Mouse (Mus musculus) lung, postnatal 14 days (tissue): Measurements from ENCODE around the gene Slc38a5.

Experiments
- DNase-seq: peaks from one replicate; pipeline ENCODE4 v3.0.0; 2021

Gene Slc38a5

DNA sequence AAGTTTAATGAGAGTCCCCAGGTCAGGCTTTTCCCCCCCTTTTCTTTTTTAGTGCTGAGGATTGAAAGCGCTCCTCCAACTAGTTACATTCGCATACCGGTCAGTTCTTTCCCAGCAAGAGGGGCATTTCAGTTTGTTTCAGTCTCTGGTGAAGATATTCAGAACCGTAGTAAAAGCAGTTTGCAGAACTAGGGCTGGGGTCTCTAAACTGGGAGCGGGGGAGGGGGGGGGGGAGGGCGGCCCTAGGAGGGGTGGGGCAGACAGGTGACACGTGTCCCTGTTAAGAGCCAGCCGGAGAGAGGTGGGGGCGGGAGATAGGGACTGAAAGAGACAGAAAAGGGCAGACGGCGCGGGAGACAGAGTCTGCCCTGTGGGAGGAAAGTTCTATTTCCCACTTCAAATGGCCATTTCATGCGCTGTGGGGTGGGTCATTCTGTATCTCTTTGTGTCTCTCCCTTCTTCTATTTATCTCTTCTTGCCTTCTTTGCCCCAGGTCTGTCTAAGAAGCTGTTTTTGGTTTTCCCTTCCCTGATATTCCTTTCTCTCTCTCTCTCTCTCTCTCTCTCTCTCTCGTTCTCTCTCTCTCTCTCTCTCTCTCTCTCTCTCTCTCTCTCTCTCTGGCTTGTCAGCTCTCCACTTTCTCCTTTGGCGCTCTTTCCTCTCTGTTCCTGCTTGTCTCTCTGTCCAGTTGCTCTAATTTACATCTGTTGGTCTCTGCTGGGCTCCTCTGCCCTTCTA, at the start of gene Slc38a5:
Gene Slc38a5, plus strand, starts transcription at position 51 of the 738 bp plus-strand sequence.
- DNase-seq: no peak

DNA sequence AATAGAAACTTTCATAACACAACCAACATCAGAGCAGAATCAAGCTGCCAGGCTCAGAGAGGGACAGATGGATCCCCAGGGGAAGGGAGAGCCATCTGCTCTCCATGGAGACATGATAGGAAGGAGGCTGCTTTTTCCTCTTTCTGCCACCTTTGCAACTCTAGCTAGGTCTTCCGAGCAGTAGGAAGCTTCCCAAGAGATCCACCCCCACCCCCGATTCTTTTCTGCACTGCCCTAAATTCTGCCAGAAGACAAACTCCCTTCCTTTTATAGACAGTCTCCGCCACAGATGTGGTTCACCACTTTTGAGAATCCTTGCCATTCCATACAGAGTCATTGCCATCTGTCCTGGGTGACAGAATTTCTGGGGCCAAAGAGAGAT, 48.6 kb upstream of the Slc38a5 start:
- DNase-seq: no peak

DNA sequence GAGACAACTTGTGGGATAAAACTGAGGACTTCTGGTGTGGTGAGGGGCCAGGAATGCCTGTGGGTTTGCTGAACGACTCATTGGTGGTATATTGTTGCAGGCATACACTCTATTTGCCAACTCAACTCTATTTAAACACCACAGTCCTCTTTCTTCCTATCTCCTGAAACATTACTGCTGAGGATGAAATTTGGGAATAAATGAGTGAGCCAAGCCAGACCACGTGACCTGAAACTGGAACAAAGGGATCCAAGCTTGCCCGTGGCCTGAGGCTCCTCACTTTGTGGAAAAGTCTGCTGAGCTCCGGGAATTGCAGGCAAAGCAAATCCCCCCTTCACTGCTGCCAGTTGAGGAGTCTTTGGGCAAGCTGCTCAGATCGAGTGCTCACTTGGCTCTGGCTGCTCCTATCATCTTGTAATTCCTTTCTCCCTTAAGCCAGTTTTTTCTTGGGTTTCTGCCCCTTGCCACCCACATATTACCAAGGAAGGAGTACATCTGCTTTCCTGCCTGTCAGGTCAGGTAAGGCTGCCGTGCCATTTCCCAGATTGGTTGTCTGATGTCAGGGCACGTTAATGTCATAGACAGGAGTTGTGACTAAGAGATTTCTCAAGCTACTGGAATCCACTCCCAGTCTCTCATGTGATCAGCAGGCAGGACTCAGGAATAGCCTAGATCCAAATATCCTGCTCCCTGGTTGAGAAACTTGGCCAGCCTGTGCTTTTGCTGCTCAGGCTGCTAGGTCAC, 48.1 kb upstream of the Slc38a5 start:
- peak; percentile 29 for DNase-seq

DNA sequence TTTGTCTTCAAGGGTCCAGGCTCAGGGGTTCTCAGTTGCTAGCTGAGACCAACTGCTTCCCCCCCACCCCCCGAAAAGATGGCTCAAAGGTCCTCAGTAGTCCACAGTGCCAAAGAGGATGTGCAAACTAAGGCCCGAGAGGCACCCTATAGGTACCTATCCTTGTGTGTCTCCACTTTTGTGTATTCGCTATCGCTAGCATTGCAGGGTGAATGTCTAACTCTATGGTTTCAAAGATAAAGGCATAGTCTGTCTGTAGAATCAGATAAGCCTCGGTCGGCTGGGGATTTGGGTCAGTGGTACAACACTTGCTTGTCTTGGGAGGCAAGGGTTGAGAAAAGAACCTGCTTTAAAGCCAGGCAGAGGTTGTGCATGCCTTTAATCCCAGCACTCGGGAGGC, 47.5 kb upstream of the Slc38a5 start:
- no peak for DNase-seq

DNA sequence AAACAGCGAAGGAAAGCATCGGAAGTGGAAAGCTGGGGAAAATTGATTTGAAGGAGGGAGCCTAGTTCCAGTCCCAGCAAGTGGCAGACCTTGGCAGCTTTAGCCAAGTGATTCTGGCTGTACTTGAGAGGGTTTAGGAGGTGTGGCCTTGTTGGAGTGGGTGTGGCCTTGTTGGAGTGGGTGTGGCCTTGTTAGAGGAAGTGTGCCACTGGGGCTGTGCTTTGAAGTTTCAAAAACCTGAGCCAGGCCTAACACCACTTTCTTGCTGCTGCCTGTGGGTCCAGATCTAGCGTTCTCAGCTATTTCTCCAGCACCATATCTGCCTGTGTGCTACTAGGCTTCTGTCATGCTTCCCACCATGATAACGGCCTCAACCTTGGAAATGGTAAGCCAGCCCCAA, 40.7 kb upstream of the Slc38a5 start:
- DNase-seq: no peak

DNA sequence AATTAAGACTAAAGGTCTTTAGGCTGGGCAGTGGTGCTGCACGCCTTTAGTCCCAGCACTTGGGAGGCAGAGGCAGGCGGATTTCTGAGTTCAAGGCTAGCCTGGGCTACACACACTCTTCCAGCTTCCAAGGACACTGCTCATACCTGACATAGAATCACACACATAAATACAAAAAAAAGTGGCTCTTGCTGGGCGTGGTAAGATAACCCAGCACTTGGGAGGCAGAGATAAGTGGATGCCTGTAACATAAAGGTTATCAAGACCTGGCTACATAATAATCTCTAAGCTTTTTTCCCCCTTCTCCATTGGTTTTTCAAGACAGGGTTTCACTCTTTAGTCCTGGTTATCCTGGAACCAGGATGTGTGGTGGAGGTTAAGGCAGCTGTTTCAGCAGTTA, 37.3 kb upstream of the Slc38a5 start:
- DNase-seq: no peak

DNA sequence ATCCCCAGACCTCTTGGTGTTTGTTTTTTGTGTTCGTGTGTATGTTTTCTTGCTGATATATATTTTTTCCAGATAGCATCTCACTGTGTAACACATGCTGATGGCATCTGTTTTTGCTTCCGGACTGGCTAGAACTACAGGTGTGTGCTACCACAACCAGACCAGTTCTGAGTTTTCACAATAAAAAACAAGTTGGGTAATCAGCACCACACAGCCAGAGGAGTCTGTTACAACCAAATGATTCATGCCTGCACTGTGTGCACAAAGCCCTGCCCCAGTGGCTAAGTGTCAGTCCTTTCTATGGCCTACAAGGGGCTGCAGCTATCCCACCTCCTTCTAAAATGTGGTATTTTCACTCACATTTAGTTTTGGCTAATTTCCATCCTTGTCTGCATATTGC, 34.2 kb upstream of the Slc38a5 start:
- DNase-seq: no peak

DNA sequence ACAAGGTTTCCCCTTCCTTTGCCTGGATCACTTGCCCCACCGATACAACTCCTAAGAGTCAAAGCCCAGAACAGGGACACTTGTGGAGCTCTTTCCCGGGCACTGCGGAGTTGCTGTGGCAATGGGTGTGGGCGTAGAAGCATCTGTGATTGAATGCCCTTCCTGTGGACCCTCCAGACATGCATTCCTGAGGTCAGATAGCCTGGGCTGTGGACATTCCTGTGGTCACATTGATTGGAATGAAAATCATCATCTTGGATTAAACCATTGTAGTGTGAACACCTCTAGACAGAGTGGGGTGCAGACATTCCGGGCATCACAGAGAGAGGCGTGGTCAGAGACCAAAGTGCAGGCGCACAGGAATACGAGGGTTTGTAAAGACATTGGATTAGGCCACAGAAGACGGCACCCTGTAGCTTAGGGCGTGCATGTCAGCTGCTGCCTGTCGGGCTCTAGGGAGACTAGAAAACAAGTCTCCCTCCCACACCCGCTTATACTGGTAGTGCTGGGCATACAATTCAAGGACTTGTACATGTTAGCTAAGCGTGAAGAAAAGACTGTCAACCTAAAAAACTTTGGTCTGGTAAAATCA, 32.0 kb upstream of the Slc38a5 start:
- DNase-seq: no peak

DNA sequence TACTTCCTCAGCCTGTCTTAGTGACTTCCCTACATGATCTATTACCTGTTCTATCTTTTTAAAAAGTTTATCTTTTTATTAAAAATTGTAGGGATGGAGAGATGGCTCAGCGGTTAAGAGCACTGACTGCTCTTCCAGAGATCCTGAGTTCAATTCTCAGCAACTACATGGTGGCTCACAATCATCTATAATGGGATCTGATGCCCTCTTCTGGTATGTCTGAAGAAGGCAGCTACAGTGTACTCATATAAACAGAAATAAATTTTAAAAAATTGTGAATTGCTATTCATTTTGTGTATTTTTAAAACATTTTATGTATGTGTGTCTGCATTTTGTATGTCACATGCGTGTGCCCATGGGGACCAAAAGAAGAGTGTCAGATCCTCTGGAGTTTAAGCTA, 23.3 kb upstream of the Slc38a5 start:
- DNase-seq: no peak

DNA sequence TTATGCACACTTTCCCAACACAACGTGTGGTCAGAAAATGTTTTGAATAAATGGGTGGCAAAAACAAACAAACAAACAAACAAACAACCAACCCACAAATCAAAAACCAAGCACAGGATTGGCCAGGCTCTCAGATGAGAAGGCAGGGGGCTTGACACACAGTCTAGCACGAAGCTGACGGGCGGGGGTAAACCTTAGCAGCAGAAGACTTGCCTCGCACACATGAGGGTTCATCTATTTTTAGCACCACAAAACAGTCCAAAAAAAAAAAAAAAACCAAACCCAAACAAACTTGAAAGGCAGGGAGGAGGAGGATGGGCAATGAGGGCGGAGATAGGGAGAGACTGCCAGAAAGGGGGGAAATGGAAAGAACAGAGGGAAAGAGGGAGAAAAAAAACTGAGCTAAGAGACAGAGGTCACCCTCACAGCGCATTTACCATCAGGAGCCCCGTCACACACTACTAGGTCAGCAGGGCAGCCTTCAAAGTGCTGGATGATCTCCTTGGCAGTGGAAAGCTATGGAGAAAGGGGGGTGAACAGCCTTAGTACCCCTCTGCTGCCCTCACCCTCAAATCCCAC, 22.3 kb upstream of the Slc38a5 start:
- DNase-seq: no peak

DNA sequence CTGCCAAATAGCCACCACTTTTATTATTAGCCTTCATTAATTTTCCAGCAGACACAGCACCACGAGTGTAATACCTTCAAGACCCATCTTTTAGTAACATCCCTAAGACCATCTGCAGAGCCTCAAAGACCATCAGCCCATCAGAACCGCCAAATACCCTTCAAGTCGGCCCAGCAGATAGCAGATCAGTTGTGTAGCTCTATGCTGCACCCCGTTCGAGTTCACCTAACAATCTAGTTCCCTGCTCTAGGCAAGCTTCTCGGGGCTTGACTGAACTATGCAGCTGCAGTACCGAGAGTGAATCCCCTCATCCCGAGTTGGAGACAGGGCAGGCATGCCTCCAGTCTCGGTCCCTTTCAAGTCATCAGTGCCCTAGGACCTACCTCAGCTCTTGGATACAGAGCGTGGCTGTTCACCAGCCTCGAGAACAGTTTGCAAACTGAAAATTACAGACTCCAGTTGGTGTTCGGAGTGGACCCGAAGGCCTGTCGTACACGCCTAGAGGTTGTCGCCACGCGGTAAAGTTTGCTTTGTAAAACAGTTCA, 19.1 kb upstream of the Slc38a5 start:
- no peak for DNase-seq

DNA sequence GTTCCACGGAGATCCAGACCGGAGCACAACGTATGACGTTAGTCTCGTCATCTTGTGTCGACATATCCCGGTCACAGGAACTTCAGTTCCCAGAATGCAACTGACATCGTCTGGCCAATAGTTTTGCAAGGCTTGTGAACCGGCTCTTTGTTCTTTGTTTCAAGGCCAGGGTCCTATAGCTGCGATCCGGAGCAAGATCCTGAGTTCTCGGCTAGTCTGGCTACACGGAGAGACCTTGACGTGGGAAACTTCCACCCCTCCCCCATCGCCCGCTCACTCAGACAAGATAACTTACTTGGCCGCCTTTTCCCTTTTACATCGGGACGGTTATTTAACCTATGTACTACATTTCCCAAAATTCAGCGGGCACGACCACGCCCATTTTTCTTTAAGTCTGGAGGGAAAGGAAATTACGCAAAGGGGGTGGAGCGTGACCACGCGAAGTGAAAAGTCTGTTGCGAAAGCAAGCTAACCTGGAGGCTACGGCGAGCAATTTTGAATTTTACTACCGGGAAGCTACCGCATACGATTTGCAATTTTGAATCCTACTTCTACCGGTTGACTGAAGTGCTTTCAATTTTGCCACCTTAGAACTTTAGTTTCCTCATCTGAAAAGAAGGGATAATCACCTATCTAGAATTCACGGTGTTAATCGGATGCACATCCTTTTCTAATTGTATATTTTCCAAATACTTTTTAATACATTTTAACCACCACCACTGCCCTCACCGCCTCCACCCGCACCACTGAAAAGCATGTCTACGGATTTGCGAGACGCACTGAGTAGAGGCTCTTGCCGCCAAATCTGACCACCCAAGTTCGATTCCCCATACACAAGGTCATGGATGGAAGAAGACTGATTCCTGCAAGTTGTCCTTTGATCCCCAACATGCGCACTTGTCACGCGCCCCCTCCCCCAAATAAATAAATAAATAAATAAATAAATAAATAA, 18.3 kb upstream of the Slc38a5 start, which contains the start of gene Ftsj1:
Gene Ftsj1, minus strand, starts transcription at position 73 of the 952 bp plus-strand sequence.
- DNase-seq: peak; percentile 78

DNA sequence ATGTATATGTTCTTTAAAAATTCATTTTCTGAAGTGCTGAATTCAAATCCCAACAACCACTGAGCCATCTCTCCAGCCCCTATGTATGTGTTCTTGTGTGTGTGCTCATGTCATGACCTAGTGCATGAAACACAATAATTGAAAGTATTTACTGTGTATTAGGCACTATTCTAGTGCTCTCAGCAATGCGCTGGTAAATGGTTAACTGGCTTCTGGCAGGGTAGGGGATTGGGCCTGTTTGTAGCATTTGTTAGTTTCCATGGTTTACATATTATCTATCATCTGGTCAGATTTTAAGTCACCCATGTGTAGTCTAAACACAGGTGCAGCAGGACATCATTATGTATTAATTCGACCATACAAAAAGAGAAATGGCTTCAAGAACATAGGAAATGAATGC, 17.2 kb upstream of the Slc38a5 start:
- no peak for DNase-seq

DNA sequence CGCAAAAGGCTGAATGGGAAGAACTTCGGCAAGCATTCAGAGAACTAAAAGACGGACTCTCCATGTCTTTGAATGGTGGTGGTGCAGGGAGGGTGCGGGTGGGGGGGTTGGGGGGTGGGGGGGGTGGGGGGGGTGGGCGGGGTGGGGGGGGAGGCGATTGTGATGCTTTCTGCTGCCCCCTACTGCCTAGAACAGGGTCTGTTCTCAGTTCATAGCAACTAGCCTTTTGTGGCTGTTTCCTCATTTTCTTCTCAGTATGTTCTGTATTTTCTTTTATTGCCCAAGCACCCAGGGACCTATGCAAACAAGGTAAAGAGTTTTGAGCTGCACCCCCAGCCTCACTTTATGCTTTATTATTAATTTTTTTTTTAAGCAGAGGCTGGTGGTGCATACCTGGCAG, 15.1 kb upstream of the Slc38a5 start:
- DNase-seq: no peak

DNA sequence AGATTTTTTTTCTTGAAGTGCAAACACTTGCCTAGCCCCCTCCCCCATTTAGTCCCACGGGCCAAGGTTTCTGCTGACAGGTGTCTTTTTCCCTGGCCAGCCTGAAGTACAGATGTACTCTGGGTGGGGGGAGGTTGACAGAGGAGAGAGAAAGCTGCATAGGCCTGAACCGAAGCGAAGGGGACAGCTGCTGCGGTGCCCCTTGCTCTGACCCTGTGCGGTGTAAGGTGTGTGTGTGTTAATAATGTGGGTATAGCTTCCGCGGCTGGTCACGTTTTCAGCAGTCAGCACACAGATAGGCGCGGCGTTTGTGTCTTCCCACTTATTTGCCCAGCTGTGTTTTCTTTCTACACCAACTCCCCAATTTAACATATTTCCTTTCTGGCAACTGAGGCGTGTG, 11.5 kb upstream of the Slc38a5 start:
- DNase-seq: no peak

DNA sequence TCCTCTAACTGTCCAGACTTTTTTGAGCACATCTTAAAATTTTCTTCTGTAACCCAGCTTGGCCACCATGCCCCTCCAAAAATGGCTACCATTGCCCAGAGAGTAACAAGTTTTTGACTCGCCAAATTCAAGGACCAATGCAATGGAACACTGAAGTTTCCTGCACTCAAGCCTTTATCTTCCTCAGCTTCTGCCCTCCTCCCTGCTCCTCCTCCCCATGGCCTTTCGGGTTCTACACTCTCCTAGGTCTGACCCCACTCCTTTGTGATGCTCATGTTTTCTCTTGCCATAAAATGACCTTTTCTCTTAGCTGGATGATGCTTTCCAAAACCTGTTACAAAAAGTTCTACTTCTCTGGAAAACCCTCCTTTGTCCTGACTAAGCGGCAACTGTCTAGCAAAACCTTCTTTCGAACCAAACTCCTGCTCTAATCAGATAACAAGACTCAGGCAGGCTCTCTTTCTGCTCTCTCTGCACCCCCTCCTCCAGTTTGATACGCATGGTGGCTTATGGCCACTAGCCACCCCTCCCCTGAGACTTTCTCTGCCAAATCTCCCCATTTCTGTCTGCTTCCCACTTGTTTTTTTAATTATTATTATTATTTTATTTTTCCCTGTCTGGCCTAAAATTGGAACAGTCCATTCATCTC, 7.7 kb upstream of the Slc38a5 start:
- no peak for DNase-seq

DNA sequence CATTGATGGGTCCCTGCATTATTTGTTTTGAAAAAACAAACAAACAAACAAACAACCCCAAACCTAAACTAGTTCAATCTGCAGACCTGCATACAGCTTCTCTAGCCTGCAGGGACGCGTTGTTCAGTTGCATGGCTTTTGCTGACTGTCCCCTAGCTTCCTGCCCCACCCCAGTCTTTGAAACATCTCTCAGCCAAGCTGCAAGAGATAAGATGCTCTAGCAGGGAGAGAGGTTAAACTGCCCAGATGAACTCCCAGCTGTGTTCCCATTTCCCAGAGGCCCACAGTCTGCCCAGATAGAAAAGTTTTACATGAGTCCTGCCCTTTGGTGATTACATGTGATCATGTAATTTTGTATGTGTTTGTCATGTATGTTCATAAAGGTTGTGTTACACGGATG, 6.7 kb upstream of the Slc38a5 start:
- no peak for DNase-seq

DNA sequence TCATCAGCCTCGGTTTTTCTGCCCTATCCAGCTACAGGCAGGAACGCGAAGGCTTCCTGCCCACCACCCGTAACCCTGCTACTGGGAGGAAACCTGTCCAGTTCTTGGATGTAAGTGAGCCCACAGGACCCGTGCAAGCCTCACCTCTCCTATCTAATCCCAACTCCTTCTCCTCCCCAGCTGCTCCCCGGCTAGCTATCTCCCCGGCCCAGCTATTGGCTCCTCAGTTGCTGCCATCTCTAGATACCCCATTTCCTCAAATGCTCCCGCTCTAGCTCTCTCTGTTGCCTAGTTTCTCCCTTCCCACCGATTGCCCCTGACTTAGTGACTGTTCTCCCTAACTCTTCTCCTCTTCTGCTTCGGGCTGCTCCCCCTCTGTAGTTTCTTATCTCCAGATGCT, 1.1 kb downstream of the Slc38a5 start:
- DNase-seq: no peak

DNA sequence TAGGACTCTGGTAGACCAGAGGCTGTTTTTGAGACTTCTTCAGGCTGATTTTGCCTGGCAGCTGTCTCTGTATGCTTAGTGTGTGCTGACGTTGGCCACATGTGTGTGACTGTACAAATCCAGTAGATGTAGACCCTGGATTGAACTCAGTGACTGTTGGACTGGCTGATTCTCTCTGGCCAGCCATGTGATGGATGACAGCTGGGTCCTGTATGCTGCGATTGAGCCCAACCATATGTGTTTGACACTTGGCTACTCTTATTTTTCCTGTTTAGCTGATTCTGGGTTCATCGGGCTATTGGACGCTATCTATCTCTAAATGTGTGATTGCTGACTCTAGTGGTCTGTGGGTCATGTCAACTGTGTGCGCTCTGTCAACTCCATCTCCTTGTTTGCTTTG, 3.1 kb downstream of the Slc38a5 start:
- DNase-seq: peak; percentile 15

DNA sequence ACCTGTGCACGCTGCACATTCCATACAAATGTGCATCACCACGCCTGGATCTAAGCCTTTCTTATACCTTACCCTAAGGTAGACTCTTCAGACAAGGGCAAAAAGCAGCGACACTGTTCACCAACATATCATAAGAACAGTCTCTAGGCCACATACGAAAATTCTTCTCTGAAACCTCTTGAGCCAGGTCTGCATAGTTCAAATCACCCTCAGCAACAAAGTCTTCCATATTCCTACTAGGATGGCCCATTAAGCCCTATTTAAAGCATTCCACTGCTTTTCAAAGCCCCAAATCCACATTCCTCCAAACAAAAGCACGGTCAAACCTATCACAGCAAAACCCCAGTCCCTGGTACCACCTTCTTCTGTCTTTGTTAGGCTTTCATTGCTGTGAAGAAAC, 17.7 kb downstream of the Slc38a5 start:
- no peak for DNase-seq

DNA sequence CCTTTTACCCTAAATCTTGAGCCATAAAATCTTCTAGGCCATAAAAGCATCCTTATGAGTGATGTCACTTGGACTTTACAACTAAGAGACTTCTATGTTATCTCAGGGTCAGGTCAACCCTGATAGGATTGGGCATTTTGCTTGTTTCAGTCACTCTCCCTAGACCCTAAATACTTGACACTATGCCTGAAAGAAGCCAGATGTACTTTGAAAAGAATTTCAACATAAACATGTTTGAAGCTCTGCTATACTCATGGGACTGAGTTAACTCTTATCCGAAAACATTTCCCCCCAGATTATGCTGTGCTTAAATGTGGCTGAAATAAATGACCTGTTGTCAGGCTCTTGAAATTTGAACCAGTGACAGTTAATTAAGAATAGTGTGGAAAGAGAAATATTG, 38.4 kb downstream of the Slc38a5 start:
- no peak for DNase-seq

DNA sequence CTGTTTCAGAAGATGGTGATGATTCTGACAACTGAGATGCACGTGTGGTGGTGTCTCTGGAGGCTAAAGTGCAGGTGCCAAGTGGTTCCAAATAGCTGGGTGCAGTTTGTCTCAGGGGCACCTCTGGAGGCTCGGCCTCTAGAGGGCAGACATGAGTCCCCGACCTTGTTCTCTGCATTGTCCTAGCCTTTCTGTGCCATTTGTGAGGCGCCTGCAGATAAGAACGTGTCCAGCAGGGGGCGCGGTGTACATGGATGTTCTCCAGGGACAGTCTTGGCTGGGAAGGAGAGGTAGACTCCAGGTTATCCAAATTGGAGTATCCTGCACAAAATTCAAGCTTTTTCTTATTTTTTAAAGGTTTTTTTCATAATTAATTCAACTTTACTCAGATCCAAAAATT, 44.0 kb downstream of the Slc38a5 start:
- DNase-seq: peak; percentile 67
